Mouse (Mus musculus) natural killer cell, adult 2 months (primary cell): Measurements from ENCODE around the gene Abhd16a.

Source experiments
- DNase-seq, 2 experiments: peaks; one replicate each; pipeline ENCODE4 v3.0.0; 2022; ENCODE audit warnings: low spot score in 2 of 2

Abhd16a gene

GRCm38 (mm10) chr17:35085208-35085865 lies 3.7 kb upstream of the Abhd16a start, which contains the start of gene Ly6g6f:
Gene Ly6g6f (minus strand): TSS chr17:35085610.
- no peak for DNase-seq

DNA sequence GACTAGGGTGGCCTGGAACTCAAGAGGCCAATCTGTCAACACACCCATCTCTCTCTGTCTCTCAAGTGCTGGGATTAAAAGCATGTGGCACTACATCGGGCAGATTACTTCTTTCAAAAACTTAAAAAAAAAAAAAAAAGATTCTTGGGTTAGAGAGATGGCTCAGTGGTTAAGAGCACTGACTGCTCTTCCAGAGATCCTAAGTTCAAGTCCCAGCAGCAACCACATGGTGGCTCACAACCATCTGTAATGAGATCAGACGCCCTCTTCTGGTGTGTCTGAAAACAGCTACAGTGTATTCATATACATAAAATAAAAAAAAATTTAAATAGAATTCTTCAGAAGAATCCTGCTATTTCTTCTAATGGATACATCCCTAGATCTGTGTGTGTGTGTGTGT lies 912 bp upstream of the Abhd16a start:
- no peak for DNase-seq

DNA sequence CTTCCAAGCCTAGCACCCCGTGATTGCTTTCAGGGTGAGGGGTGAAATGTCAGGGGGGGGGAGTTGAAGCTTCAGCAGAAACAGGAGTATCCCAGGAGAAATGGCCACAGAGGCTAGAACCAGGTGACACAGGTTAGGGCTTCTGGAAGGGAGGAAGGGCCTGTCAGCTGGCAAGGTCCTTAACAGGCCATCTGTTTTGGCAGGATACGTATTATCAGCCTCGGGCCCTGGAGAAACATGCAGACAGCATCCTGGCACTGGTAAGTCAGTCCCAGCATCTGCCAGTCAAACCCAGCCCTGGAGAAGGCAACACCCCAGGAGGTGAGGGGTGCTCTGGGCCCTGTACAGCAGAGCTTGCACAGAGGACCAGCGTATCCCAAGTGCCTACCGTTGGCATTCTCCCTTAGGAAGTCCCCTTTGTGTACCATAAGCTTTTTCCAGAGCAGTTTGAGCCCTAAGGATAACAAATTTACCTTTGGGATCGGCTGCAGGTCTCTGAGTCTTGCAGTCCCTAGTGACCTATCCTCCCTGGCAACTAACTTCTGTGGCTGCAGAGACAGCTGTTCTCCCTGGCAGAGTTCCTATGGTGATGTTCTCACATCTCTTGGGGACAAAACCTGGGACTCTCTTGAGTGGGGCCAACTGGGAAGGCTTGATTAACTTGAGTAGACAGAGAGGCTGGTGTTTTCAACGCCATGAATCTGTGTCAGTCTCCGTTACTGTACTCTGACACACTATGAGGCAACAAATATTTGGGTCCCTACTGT lies 1.3 kb downstream of the Abhd16a start:
- DNase-seq: no peak

DNA sequence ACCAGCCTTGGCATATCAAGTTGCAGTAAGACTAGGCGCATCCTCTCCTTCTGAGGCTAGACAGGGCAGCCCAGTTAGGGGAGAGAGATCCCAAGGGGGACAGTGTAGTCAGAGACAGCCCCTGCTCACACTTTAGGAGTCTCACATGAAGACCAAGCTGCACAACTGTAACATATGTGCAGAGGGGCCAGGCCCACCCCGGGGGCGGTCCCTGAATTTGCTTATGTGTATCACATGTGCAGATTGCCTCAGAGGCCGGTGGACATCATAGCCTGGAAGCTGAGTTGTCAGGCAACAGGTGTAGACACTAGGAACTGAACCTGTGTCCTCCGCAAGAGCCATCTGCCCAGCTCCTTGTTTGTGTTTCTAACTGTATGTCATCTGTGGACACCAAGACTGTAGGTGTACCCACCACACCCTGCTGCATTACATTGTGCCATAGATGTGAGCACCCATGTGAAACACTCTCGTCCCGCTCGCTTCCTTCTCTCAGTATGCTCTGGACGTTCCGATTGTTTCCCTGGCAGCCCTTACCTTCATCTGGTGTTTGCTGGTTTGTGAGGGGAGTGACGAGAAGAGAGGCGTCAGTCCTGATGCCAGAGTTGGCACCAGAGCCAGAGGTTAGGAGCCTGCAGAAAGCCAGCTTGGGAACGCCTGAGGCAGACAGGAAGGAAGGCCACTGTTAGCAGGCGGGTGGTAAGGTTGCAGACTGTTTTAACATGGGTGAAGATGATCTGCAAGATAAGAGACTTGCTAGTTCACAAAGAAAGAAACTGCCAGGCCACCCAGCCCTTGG lies 3.5 kb downstream of the Abhd16a start:
- no peak for DNase-seq

GRCm38 (mm10) chr17:35094475-35095365 lies 5.7 kb downstream of the Abhd16a start:
- DNase-seq: no peak

- no peak for DNase-seq
Measured at GRCm38 (mm10) chr17:35096597-35096996, 7.5 kb downstream of the Abhd16a start.

DNA sequence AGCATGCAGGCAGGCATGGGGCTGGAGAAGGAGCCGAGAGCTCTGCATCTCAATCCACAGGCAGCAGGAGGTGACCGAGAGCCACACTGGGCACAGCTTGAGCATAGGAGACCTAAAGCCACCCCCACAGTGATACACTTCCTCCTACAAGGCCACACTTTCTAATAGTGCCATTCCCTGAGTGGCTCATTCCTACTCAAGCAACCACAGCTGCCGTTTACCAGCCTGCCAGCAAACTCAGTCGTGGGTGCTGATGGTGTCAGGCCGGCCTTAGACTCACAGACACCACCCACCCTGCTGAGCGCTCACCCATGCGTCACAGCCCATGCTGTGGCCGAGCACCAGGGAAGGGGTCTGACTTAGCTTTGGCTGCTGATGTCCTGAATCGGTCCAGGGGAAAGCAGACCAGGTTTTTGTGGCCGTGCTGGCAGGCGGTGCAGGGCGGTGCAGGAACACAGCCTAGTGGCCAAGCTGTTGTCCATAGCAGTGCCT lies 8.1 kb downstream of the Abhd16a start:
- DNase-seq: no peak

- DNase-seq: no peak
Measured at GRCm38 (mm10) chr17:35100196-35100765, 11.2 kb downstream of the Abhd16a start.

DNA sequence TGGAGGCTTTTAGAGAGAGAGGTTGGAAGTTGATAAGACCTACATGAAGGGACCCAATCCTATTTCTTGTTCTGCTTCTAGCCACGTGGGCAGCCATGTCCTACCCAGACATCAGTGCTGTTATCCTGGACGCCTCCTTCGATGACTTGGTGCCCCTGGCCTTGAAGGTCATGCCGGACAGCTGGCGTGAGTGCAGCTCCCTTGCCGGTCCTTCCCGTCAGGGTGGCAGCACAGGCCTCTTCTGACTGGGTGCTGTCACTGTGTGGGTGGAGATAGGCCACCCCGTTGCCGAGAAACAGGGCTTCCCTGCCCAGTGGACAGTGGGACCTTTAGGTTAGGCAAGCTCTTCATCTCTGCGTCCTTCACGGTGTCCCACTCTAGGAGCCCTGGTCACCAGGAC lies 12.1 kb downstream of the Abhd16a start:
- DNase-seq: no peak

GRCm38 (mm10) chr17:35102299-35102698 lies 13.2 kb downstream of the Abhd16a start:
- no peak for DNase-seq

- no peak for DNase-seq
Measured at GRCm38 (mm10) chr17:35103221-35103690, 14.2 kb downstream of the Abhd16a start.

DNA sequence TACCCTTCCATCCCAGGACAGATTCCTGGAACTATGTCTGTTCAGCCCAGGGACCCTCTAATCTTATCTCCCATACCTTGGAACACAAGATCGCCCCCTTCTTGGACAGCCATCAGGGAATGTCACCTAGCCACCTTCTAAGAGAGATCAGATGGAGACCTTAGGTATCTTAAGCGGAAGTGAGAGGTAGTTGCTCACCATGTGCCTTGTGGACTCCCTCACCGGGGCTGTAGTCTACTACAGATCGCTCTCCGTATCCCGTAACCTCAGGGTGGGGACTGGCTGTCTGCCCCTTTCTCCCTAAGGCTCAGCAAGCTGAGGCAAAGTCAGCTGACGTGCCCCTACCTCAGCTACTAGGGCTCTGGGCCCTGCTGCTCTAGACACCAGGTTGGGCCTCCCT lies 15.0 kb downstream of the Abhd16a start:
- no peak for DNase-seq

DNA sequence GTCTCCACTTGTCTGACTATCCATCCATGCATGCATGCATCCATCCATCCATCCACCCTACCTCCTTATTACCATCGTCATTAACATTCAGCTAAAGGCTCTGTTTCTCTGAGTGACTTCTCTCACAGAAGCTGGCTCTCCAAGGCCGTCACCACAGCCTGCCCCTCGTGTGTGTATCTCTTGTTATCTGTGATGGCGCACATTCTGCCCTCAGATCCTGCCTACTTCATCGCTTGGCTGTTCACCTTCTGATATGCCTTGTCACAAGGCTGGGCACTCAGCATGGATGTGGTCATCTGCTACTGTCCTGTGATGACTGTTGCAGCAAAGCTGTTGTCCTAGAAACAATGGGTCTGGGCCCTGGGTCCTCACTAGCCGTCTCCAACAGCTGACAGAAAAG lies 15.7 kb downstream of the Abhd16a start:
- no peak for DNase-seq

- DNase-seq: no peak
Measured at GRCm38 (mm10) chr17:35105740-35106389, 16.8 kb downstream of the Abhd16a start.

GRCm38 (mm10) chr17:35106522-35106921 lies 17.5 kb downstream of the Abhd16a start:
- DNase-seq: no peak

GRCm38 (mm10) chr17:35108097-35108496 lies 19.0 kb downstream of the Abhd16a start, which contains the start of gene Ly6g5c:
Gene Ly6g5c (plus strand): TSS chr17:35108279.
- no peak for DNase-seq

- DNase-seq: no peak
Measured at GRCm38 (mm10) chr17:35111774-35112173, 22.7 kb downstream of the Abhd16a start.

- peak; percentile 27 to 52 for DNase-seq
Measured at GRCm38 (mm10) chr17:35115046-35116019, 26.3 kb downstream of the Abhd16a start, which contains the start of gene Ly6g5b. Gene Ly6g5b (minus strand): TSS chr17:35115428.

DNA sequence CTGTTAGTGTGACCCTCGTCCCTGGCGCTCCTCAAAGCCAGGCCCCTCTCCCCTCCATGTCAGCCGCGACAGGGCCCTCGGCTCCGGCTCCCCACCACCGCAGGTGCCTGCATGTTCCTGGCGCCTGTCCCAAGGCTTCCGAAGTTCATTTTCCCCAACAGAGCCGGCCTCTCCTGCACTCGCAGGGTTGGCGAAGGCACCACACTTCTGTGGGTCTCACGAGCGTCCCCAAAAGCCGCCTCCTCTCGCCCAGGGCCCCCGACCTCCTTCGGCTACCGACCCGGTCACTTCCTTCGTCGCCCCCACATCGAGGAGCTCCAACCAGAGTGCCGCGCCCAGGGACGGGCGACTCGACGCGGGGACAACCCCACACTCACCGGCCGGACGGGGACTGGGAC lies 31.7 kb downstream of the Abhd16a start:
- DNase-seq: no peak
